Comparison of ENCODE assay signal across 10 mouse cellular contexts in genomic region chr19:53264821-53265727, GRCm38 (mm10). TPM values are rescaled to one million over a fixed set of nuclear protein-coding genes. Genes with fewer than 3 reads are reported as not detected.
DNase-seq lines count a peak whose midpoint lies in the region; ATAC-seq and TF ChIP-seq lines count a peak whose summit lies in the region.
"Had no signal": no experiment of that assay in that cellular context is flagged by ENCODE, and none has a peak within 500 bp of the region (broad histone marks: within the 10 kb centered on the region; RNA-seq: fewer than 3 reads in every experiment).

No protein-coding gene starts in this region.

- TF ChIP-seq CTCF in MEL (IDR thresholded peaks at IDR 0.05 in 2 of 3, conservative IDR thresholded peaks at IDR 0.05 in 1 of 3; ENCODE audit: control insufficient read depth in 1 of 3, insufficient read depth in 1 of 3, low read depth in 2 of 3, low read length in 3 of 3, poor library complexity in 1 of 3, severe bottlenecking in 1 of 3): no peak

- H3K27ac ChIP-seq in hindbrain, embryonic 10.5 days: 0 out of 2 replicates have a peak overlapping the region, but pooled peaks have one; percentile 64
- H3K27ac ChIP-seq in hindbrain, embryonic 11.5 days (ENCODE audit: low read depth, low read length): no peak overlapping the region
- no peak overlapping the region for H3K27ac ChIP-seq in MEL (ENCODE audit: control insufficient read depth, low read depth, low read length)
- no peak overlapping the region for H3K27ac ChIP-seq in hindbrain, embryonic 12.5 days
- H3K27ac ChIP-seq: heart, embryonic 15.5 days had no signal

- H3K27me3 ChIP-seq in hindbrain, embryonic 10.5 days (ENCODE audit: insufficient read depth, poor library complexity, severe bottlenecking): no peaks in the 10 kb centered on the region
- H3K27me3 ChIP-seq in hindbrain, embryonic 11.5 days (ENCODE audit: control insufficient read depth, insufficient read depth, low read length): no peaks in the 10 kb centered on the region
- H3K27me3 ChIP-seq in MEL (ENCODE audit: control insufficient read depth in 1 of 2, insufficient read depth in 2 of 2, low read length in 2 of 2): peaks cover 0 to 1% of the 10 kb centered on the region in 2 experiments; a peak in 1 of 4 replicates
- no peaks in the 10 kb centered on the region for H3K27me3 ChIP-seq in hindbrain, embryonic 12.5 days
- H3K27me3 ChIP-seq: heart, embryonic 15.5 days had no signal

- no peak for TF ChIP-seq POLR2A in MEL (IDR thresholded peaks at IDR 0.05; ENCODE audit: control insufficient read depth in 1 of 2, insufficient read depth in 1 of 2, low read depth in 1 of 2, low read length in 2 of 2, poor library complexity in 1 of 2)

- no peaks in the 10 kb centered on the region for H3K9me3 ChIP-seq in hindbrain, embryonic 10.5 days
- no peaks in the 10 kb centered on the region for H3K9me3 ChIP-seq in hindbrain, embryonic 11.5 days (ENCODE audit: control insufficient read depth, low read length)
- no peaks in the 10 kb centered on the region for H3K9me3 ChIP-seq in MEL (replicated peaks; ENCODE audit: insufficient read depth, low read length)
- H3K9me3 ChIP-seq in hindbrain, embryonic 12.5 days (replicated peaks): no peaks in the 10 kb centered on the region
- H3K9me3 ChIP-seq: heart, embryonic 15.5 days had no signal

- no peak for TF ChIP-seq RAD21 in MEL (IDR thresholded peaks at IDR 0.05; ENCODE audit: low read depth, low read length)

- H3K9ac ChIP-seq in hindbrain, embryonic 11.5 days (ENCODE audit: low read depth, low read length): no peak overlapping the region
- no peak overlapping the region for H3K9ac ChIP-seq in MEL (ENCODE audit: control insufficient read depth, low read depth, low read length, poor library complexity, severe bottlenecking)
- no peak overlapping the region for H3K9ac ChIP-seq in hindbrain, embryonic 12.5 days
- H3K9ac ChIP-seq: heart, embryonic 15.5 days had no signal

- H3K79me2 ChIP-seq in MEL (ENCODE audit: control insufficient read depth, insufficient read depth, low read length, poor library complexity): no peaks in the 10 kb centered on the region

- WGBS in hindbrain, embryonic 10.5 days: 62% methylated on average over 12 of the region's 12 CpGs
- 64% methylated on average over 12 of the region's 12 CpGs for WGBS in hindbrain, embryonic 11.5 days
- 53% methylated on average over 12 of the region's 12 CpGs for WGBS in hindbrain, embryonic 12.5 days

- H3K4me2 ChIP-seq in hindbrain, embryonic 11.5 days (replicated peaks; ENCODE audit: low read depth, low read length): no peak overlapping the region
- H3K4me2 ChIP-seq in hindbrain, embryonic 12.5 days (replicated peaks): no peak overlapping the region
- H3K4me2 ChIP-seq: heart, embryonic 15.5 days; liver, embryonic 11.5 days had no signal

- H3K36me3 ChIP-seq in hindbrain, embryonic 10.5 days: no peaks in the 10 kb centered on the region
- no peaks in the 10 kb centered on the region for H3K36me3 ChIP-seq in hindbrain, embryonic 11.5 days (ENCODE audit: control insufficient read depth, insufficient read depth, low read length)
- no peaks in the 10 kb centered on the region for H3K36me3 ChIP-seq in MEL (ENCODE audit: control insufficient read depth in 1 of 2, insufficient read depth in 2 of 2, low read length in 2 of 2)
- no peaks in the 10 kb centered on the region for H3K36me3 ChIP-seq in hindbrain, embryonic 12.5 days
- H3K36me3 ChIP-seq: heart, embryonic 15.5 days had no signal

- no peak overlapping the region; the same call in 1 of the 2 replicates for H3K4me3 ChIP-seq in hindbrain, embryonic 10.5 days
- no peak overlapping the region for H3K4me3 ChIP-seq in hindbrain, embryonic 11.5 days (ENCODE audit: low read depth, low read length)
- H3K4me3 ChIP-seq in MEL (ENCODE audit: control insufficient read depth in 1 of 2, insufficient read depth in 1 of 2, low read depth in 2 of 2, low read length in 2 of 2): no peak overlapping the region
- H3K4me3 ChIP-seq in hindbrain, embryonic 12.5 days: no peak overlapping the region
- H3K4me3 ChIP-seq: heart, embryonic 15.5 days had no signal

- TF ChIP-seq EP300 in MEL (IDR thresholded peaks at IDR 0.05; ENCODE audit: low read depth in 1 of 2, low read length in 2 of 2): no peak

- intact Hi-C loops in left cerebral cortex, postnatal 25 days (cut with DNase I): no loop called here

- no peak for ATAC-seq in hindbrain, embryonic 11.5 days (ENCODE audit: low FRiP score)
- ATAC-seq in hindbrain, embryonic 12.5 days (ENCODE audit: low FRiP score): peak; percentile 49; the same call in 1 of the 2 replicates

- no peak for DNase-seq in hindbrain, embryonic 10.5 days (ENCODE audit: low spot score)
- DNase-seq in hindbrain, embryonic 11.5 days (ENCODE audit: low spot score): no peak
- DNase-seq in MEL (ENCODE audit: low read depth, low spot score): no peak
- peak; percentile 40 for DNase-seq in naive thymus-derived CD4-positive, alpha-beta T cell, adult 2 months (ENCODE audit: low read depth)
- no peak for DNase-seq in embryo, embryonic 9.5 days (ENCODE audit: extremely low spot score)
- no peak for DNase-seq in left cerebral cortex, postnatal 25 days (ENCODE audit: low spot score in 2 of 2)
- DNase-seq in right cerebral cortex, adult 18-20 months: no peak

- H3K4me1 ChIP-seq in hindbrain, embryonic 10.5 days (replicated peaks): peaks cover 24% of the 10 kb centered on the region
- H3K4me1 ChIP-seq in hindbrain, embryonic 11.5 days (replicated peaks; ENCODE audit: control insufficient read depth, insufficient read depth, low read length): no peaks in the 10 kb centered on the region
- no peaks in the 10 kb centered on the region for H3K4me1 ChIP-seq in MEL (ENCODE audit: control insufficient read depth in 1 of 2, insufficient read depth in 2 of 2, low read length in 2 of 2)
- peaks cover 9% of the 10 kb centered on the region; the same call in 1 of the 2 replicates for H3K4me1 ChIP-seq in hindbrain, embryonic 12.5 days

TF ChIP-seq in MEL, 35 proteins besides CTCF, POLR2A, EP300 and RAD21:
- TF ChIP-seq MYB (IDR thresholded peaks at IDR 0.05; ENCODE audit: low read depth, low read length) (no peak), USF1 (IDR thresholded peaks at IDR 0.05; ENCODE audit: low read depth, low read length) (peak; percentile 50), RCOR1 (IDR thresholded peaks at IDR 0.05; ENCODE audit: low read depth, low read length) (peak; percentile 56; the same call in 1 of the 2 replicates), TAL1 (IDR thresholded peaks at IDR 0.05; ENCODE audit: low read length) (no peak), MXI1 (IDR thresholded peaks at IDR 0.05; ENCODE audit: low read depth, low read length) (no peak)

RNA-seq across cellular contexts. Expression of gene Mxi1, which starts 45.2 kb away (rescaled TPM):
- 33.3 and 47.9 TPM in 2 replicates for polyA plus RNA-seq in hindbrain, embryonic 10.5 days (2016; fragmentation: Nextera tagmentation; extraction: Ambion mirVana)
- 59.6 and 73.7 TPM in 2 replicates for polyA plus RNA-seq in hindbrain, embryonic 11.5 days (2014; fragmentation: Nextera tagmentation; extraction: Ambion mirVana)
- total RNA-seq in MEL (2012; rRNA removed): 29.0 and 29.8 TPM in 2 replicates
- polyA plus RNA-seq in MEL (2012; ENCODE audit: insufficient read depth in 1 of 2, insufficient read length in 2 of 2, low read depth in 1 of 2, low replicate concordance in 2 of 2, missing spikeins in 1 of 2): 10 to 100 TPM in 1 of 2 experiments, not detected in 1; 60.9 TPM
- 76.2 and 78.4 TPM in 2 replicates for polyA plus RNA-seq in hindbrain, embryonic 12.5 days (2016; fragmentation: Nextera tagmentation; extraction: Ambion mirVana)
- 10 to 100 TPM; 84.1 to 84.2 TPM for total RNA-seq in left cerebral cortex, postnatal 25 days (2021)
